Mouse (Mus musculus) embryonic stem cell, embryonic (primary cell): ENCODE measurements at regions not wholly inside any gene's neighbourhood (a gene's known extent, or its start where the extent isn't known, plus 50 kb on each side); places are given as distances from the start of the nearest gene placed in this dataset.

Experiments used
- CTCF ChIA-PET, 4 experiments: fragments of 300-600 bp in 2 of 4; fragments of 350-600 bp in 2 of 4; sonication (Branson Sonifier 250); formaldehyde crosslinking; loops; one replicate each; lab custom pipeline; 2022; ENCODE audit warnings: inconsistent platforms in 2 of 4; lab: Charles Lee
- POLR2A ChIA-PET, 4 experiments: fragments of 300-600 bp in 2 of 4; fragments of 350-600 bp in 2 of 4; sonication (Branson Sonifier 250); formaldehyde crosslinking; loops; one replicate each; lab custom pipeline; 2022; ENCODE audit warnings: antibody characterized with exemption in 4 of 4, inconsistent platforms in 1 of 4; lab: Charles Lee

- ChIA-PET CTCF (interaction anchor here (0.5 to 2.0 kb wide), 54 partner anchors 8 to 1813 kb away, joined by 3 to 19 read pairs (median 4); partner anchors contain the start of genes Cdh24 (in 1 of the 4) and Gjb2 (in 1 of the 4)), POLR2A (interaction anchor here in 3 of 4 experiments (0.5 to 1.1 kb wide), 6 partner anchors 15 to 364 kb away, joined by 3 to 13 read pairs (median 5); no protein-coding TSS in a partner anchor)
These were observed 50.9 kb upstream of the Atp12a start for GRCm38 (mm10) chr14:56313969-56314368.

GRCm38 (mm10) chr14:56314459-56314858 is 50.4 kb upstream of the Atp12a start:
- CTCF ChIA-PET, result interaction anchor here (0.5 to 2.0 kb wide), 60 partner anchors 9 to 1812 kb away, joined by 3 to 19 read pairs (median 4); partner anchors contain the start of genes Cdh24 (in 1 of the 4) and Gjb2 (in 1 of the 4)
- POLR2A ChIA-PET, result interaction anchor here in 3 of 4 experiments (0.5 to 1.1 kb wide), 7 partner anchors 11 to 363 kb away, joined by 3 to 13 read pairs (median 3); no protein-coding TSS in a partner anchor
